Mouse (Mus musculus) gastrocnemius, postnatal 14 days (tissue): ENCODE data around the gene Wdsub1. TPM values are rescaled to one million over a fixed set of nuclear protein-coding genes. Genes with fewer than 3 reads are reported as not detected.
"Not testable (repeated sequence)": the region's sequence is repeated elsewhere in the genome, so short reads cannot be mapped to it uniquely, and the experiment has no call there.

Source experiments
- DNase-seq: peaks from one replicate; pipeline ENCODE4 v3.0.0; 2021; ENCODE audit warnings: mixed read lengths
- intact Hi-C: fragments of 180-260 bp; cut with DNase I; formaldehyde crosslinking; loops from one replicate; pipeline ENCODE4 v1.15.1; 2025; ENCODE audit warnings: low total_unique reads
- long read RNA-seq, 2 experiments: library from polyadenylated mRNA; stranded (forward); transcript quantifications; one replicate each; pipeline ENCODE4 v2.0.0; 2021
- total RNA-seq, 2 experiments: library from RNA; stranded (reverse); gene quantifications; 2 replicates each; pipeline ENCODE4 v1.2.3; 2021

Gene Wdsub1
- total RNA-seq = 10 to 100 TPM; 15.5 to 17.7 TPM
- long read RNA-seq, experiment 1, partial matches to known transcripts = 1 of 14 reads
- long read RNA-seq, experiment 1, other reads (novel, unspliced or antisense) = 10 of 14 reads
- long read RNA-seq, experiment 2, partial matches to known transcripts = 2 of 14 reads
- long read RNA-seq, experiment 2, other reads (novel, unspliced or antisense) = 11 of 14 reads

DNA sequence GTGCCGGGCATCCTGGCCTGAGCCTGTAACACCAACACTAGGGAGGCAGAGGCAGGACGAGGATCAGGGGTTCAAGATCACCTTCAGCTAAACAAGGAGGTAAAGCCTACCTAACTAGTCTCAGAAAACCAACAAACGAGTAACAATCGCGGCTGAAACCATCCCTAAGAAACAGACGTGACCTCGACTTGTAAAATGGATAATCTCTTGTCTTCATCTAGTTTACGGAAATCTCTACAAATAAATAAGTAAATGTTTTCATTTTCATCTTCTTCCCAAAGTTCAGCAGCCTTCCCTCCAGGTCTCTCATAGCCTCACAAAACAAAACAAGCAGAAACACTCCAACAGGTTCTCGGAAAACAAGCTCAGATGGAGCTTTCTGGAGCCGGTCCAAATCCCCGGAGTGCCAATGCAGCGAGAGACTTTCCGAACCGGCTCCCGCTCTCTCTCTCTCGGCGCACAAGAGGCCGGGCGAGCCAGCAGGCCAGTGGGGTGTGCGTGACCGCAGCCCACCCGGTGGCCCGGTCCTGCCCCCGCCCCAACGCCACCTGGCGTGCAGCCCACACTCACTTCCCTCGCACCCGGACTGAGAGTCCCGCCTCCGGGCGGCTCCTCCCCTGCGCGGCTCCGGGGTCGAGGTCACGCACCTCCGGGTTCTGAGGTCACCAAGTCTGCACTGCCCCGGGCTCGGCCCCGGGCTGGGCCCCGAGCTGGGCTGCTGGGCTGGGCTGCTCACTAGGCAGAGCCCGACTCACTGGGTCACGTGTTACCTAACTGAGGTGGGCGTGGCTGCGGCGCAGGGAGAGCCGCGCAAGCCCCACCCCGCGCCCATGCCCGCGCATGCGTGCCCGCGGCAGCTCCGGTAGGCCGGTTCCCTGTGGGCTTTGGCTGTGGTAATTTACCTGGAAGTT is at the start of gene Wdsub1:
Gene Wdsub1, minus strand, starts transcription at position 761 of the 911 bp plus-strand sequence.
- intact Hi-C loops = no loop called here
- peak; percentile 95 for DNase-seq

DNA sequence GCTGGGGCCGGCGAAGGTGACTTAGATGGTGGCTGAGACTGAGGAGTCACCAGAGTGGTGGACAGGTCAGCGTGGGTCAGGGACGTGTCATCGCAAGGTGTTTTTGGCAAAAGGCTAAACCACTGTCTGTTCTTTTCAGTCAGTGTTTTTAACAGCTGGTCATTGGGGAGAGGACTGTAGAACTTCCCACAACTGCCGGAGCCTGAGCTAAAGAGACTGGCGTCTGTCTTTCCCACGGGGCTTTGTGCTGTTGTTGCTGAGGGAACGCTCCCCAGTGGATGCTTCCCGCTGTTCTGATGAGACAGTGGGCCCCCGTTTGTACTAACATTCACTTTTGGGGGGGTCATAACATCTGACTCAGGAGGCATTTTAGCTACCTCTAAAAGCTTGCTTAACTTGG is 31.2 kb upstream of the Wdsub1 start:
- intact Hi-C loops = loop anchor here (1.0 kb wide), 1 partner anchor 20 kb away; no protein-coding TSS in a partner anchor
- no peak for DNase-seq

- intact Hi-C loops = no loop called here
- DNase-seq = no peak
Measured at GRCm38 (mm10) chr2:59908048-59908447, 25.7 kb upstream of the Wdsub1 start.

- intact Hi-C loops = no loop called here
- DNase-seq = no peak
Measured at GRCm38 (mm10) chr2:59904007-59904406, 21.6 kb upstream of the Wdsub1 start.

DNA sequence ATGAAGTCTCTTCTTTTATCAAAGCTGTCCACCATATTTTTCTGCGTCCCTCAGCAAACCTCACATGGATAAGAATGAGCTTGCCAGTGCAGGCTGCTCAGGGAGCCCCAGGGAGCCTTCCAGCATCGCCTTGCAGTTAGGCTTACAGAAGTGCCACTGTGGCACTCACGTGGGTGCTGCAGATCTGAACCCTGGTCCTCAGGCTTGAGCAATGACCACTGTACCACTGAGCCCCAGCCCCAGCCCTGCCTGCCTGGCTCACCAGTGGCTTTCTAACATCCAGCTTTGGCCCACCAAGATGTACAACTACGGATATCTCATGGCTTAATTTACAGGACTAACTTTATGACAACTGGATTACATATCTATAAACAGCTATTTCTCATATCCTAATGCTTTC is 16.3 kb upstream of the Wdsub1 start:
- DNase-seq = no peak
- intact Hi-C loops = no loop called here

DNA sequence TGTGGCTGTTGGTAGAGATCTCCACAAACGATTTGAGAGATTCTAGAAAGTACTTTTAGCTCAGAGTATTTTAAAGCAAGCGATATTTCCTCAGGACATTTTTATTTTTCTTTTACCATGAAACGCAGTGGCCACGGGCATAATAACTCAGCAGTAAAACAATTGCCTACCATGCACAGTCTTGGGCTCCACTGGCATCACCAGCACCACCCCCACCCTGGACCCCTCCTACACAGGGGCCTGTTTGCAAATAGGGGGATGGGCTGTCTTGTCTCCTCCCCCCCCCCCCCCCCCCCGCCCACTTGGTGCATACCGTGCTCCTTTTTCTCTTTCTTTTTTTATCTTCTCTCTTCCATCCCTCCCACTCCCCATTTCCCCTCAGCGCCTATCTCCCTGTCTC is 15.7 kb upstream of the Wdsub1 start:
- intact Hi-C loops = no loop called here
- DNase-seq = no peak

GRCm38 (mm10) chr2:59896837-59897236 is 14.4 kb upstream of the Wdsub1 start:
- intact Hi-C loops = no loop called here

GRCm38 (mm10) chr2:59896400-59896799 is 14.0 kb upstream of the Wdsub1 start:
- no peak for DNase-seq
- intact Hi-C loops = no loop called here

More at GRCm38 (mm10) chr2:59896837-59897236, 14.4 kb upstream of the Wdsub1 start:
- DNase-seq = no peak

GRCm38 (mm10) chr2:59889699-59890098 is 7.3 kb upstream of the Wdsub1 start:
- DNase-seq = no peak
- intact Hi-C loops = no loop called here

DNA sequence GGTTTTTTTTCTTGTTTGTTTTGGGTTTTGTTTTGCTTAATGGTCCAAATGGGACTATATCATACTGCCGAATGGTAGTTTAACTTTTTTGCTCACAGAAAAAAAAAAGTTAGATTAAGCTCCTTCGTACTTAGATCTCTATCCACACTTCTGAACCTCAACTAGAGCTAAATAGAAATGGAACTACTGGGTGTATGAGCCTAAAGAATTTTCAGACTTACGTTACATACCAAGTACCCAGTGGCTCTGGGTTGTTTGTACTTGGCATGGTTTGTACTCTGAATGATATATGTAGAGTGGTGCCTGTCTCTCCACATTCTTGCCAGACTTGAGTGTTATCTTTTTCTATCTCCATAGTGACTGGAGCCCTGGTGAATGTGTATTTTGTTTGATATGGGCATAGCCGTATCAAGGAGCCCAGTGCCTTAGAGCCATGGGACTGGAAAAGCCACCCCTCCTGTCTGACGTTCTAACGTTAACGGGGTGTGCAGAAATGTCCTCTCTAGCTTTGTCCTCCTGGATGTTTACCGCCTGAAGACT is 421 bp upstream of the Wdsub1 start:
- DNase-seq = no peak
- intact Hi-C loops = no loop called here

DNA sequence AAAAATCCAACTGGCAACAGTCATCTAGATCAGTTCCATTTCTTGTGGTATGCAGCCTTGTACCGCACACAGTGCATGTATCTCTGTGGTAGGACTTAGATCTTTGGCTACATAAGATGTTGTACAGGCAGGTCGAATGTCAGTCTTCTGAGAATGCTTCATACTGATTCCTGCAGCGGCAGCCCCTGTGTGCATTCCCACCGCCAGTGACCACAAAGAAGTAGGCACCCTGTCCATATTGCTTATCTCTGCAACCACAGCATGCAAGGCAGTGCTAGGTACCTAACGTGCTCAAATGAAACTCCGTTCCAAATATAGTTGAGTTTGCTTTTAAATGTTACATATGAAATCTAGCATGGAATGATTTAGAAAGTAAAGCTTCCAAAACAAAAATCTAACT is 987 bp downstream of the Wdsub1 start:
- no peak for DNase-seq
- intact Hi-C loops = no loop called here

DNA sequence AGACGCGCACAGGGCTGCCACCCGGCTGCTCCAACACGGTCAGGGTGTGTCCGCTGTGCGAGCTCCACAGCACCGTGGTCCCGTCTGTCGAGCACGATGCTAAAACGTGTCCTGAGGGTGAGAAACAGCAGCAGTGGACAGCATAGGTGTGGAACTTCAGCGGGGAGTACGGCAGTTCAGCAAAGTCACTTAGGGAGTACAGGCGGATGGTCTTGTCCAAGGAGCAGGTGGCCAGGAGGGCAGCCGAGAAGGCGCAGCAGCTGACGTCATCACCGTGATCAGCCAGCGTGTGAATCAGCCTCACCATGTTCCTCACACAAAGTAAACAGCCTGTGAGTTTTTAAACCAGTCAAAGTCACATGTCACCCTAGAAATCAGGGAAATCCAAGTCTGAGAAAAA is 4.2 kb downstream of the Wdsub1 start:
- DNase-seq = no peak
- intact Hi-C loops = no loop called here

DNA sequence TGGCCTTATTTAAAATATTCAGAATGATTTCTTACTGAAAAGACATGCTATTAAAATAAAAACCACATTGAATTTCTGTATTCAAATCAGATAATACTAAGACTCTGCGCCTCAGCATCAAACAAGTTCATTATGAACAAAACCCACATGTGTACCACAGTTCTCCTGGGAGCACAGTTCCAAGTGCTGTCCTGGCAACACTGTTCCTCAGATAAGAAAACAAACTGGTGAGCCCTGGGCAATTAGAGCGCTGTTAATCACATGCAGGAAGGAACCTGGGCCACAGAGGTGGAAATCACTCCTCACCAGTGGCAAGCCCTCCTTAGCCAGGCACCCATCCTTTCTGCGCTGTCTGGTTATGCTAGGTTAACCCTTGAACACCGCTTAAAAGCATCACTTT is 5.1 kb downstream of the Wdsub1 start:
- no peak for DNase-seq
- intact Hi-C loops = no loop called here

- intact Hi-C loops = no loop called here
Measured at GRCm38 (mm10) chr2:59876482-59876881, 5.9 kb downstream of the Wdsub1 start.

GRCm38 (mm10) chr2:59870526-59870925 is 11.9 kb downstream of the Wdsub1 start:
- DNase-seq = no peak
- intact Hi-C loops = no loop called here

More at GRCm38 (mm10) chr2:59876482-59876881, 5.9 kb downstream of the Wdsub1 start:
- no peak for DNase-seq

DNA sequence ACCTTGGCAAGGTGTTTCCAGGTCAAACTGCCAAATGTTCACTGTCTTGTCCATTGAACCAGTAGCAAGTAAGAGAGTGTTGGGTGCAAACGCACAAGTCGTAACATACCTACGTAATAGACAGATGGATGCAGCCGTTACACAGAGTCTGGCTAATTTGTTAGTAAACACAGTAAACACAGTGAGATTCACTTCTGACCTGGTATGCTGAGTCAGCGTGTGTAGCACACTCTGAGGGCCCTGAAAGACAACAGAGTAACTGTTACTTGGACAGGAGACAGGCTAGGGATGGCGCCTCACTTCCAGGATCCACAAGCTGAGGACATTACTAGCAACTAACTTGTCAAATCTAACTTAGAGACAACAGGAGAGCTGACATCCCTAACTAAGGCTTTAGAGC is 19.8 kb downstream of the Wdsub1 start:
- intact Hi-C loops = no loop called here
- DNase-seq = no peak

GRCm38 (mm10) chr2:59854363-59854762 is 28.0 kb downstream of the Wdsub1 start:
- intact Hi-C loops = no loop called here

GRCm38 (mm10) chr2:59853543-59853942 is 28.8 kb downstream of the Wdsub1 start:
- intact Hi-C loops = no loop called here
- no peak for DNase-seq

More at GRCm38 (mm10) chr2:59854363-59854762, 28.0 kb downstream of the Wdsub1 start:
- no peak for DNase-seq

GRCm38 (mm10) chr2:59852916-59853315 is 29.5 kb downstream of the Wdsub1 start:
- DNase-seq = no peak
- intact Hi-C loops = no loop called here

DNA sequence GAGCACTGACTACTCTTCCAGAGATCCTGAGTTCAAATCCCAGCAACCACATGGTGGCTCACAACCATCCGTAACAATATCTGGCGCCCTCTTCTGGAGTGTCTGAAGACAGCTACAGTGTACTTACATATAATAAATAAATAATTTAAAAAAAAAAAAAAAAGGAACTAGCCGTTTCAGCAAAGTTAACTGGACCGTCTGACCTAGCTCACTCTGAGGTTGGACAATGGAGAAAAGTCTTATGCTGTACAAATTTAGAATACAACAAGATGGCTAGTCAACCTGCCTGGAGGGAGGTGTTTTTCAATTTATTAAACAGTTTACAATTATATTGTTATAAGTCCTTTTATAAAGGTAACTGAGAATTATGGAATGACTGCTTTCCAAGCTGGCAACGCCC is 30.5 kb downstream of the Wdsub1 start:
- intact Hi-C loops, DNase-seq: not testable (repeated sequence)

- no peak for DNase-seq
- intact Hi-C loops = no loop called here
Measured at GRCm38 (mm10) chr2:59843848-59844247, 38.5 kb downstream of the Wdsub1 start.
